Mouse (Mus musculus) gastrocnemius, postnatal 36 days (tissue): ENCODE data around the gene Vmn1r57. TPM values are rescaled to one million over a fixed set of nuclear protein-coding genes. Genes with fewer than 3 reads are reported as not detected.
"Not testable (repeated sequence)": the region's sequence is repeated elsewhere in the genome, so short reads cannot be mapped to it uniquely, and the experiment has no call there.

ENCODE experiments used
- DNase-seq, 2 experiments: peaks; one replicate each; pipeline ENCODE4 v3.0.0; 2022
- intact Hi-C: fragments of 180-260 bp; cut with DNase I; formaldehyde crosslinking; loops from one replicate; pipeline ENCODE4 v1.15.1; 2025
- long read RNA-seq, 2 experiments: library from polyadenylated mRNA; stranded (forward); transcript quantifications; one replicate each; pipeline ENCODE4 v2.0.0; 2021
- total RNA-seq, 2 experiments: library from RNA; stranded (reverse); gene quantifications; 2 replicates each; pipeline ENCODE4 v1.2.3; 2021

Gene Vmn1r57
- total RNA-seq = not detected
- long read RNA-seq, experiment 1 = 0 reads
- long read RNA-seq, experiment 2 = 0 reads

- DNase-seq, intact Hi-C loops: not testable (repeated sequence)
Observed at GRCm38 (mm10) chr7:5218193-5218592, at the start of gene Vmn1r57. TSS of gene Vmn1r57 (plus strand) at chr7:5218493.

GRCm38 (mm10) chr7:5196647-5197046 lies 21.6 kb upstream of the Vmn1r57 start, which contains the start of gene Vmn1r56:
TSS of gene Vmn1r56 (minus strand) at chr7:5196747.
- DNase-seq, intact Hi-C loops: not testable (repeated sequence)

DNA sequence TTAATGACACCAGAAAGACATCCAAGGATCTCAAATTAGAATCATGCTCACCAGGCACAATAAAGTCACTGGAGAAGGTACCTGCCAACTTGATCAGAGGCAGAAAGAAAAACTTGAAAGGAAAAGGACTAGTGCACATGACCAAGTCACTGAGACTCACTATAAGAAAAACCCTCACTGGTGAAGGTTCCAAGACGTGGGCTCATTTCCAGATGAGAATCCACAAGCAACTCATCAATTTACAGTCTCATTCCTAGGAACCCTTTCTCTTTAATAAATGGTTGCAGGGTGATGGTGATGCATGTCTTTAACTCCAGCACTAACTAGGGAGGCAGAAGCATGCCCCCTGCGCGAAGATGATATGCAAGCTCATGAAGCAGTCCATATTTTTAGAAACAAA lies 44.8 kb downstream of the Vmn1r57 start:
- no peak for DNase-seq
- intact Hi-C loops = no loop called here

Other genes starting within 250 kb of the Vmn1r57 start
- 1 to 10 TPM; 1.6 to 1.7 TPM for gene Sbk3, start 247.3 kb upstream of the Vmn1r57 start, total RNA-seq
- 1 to 10 TPM; 7.8 to 9.5 TPM for gene Zfp579, start 222.3 kb upstream of the Vmn1r57 start, total RNA-seq
- 1 to 10 TPM; 6.9 TPM for gene Zfp524, start 204.1 kb upstream of the Vmn1r57 start, total RNA-seq
- gene Fiz1, start 203.8 kb upstream of the Vmn1r57 start, total RNA-seq = 10 to 100 TPM; 20.7 to 22.7 TPM
- gene Gm44973, start 203.0 kb upstream of the Vmn1r57 start, total RNA-seq = not detected
- gene Zfp865, start 198.1 kb upstream of the Vmn1r57 start, total RNA-seq = 10 to 100 TPM; 11.0 to 13.0 TPM
- gene Ccdc106, start 197.9 kb upstream of the Vmn1r57 start, total RNA-seq = under 1 TPM in 1 of 2 experiments, not detected in 1; 0.20 TPM
- under 1 TPM in 1 of 2 experiments, not detected in 1; 0.42 TPM for gene 4632433K11Rik, start 184.4 kb upstream of the Vmn1r57 start, total RNA-seq
- 1 to 10 TPM; 2.2 to 3.9 TPM for gene Zfp784, start 180.0 kb upstream of the Vmn1r57 start, total RNA-seq
- 1 to 10 TPM; 2.9 to 3.3 TPM for gene Zfp580, start 167.0 kb upstream of the Vmn1r57 start, total RNA-seq
- 10 to 100 TPM; 38.0 to 48.3 TPM for gene U2af2, start 156.3 kb upstream of the Vmn1r57 start, total RNA-seq
- 100 to 1,000 TPM; 149 to 152 TPM for gene Epn1, start 138.3 kb upstream of the Vmn1r57 start, total RNA-seq
- gene Rfpl4, start 101.5 kb upstream of the Vmn1r57 start, total RNA-seq = not detected
- gene Rasl2-9, start 92.5 kb upstream of the Vmn1r57 start, total RNA-seq = 1 to 10 TPM; 2.0 to 2.2 TPM
- not detected for gene Vmn1r55, start 68.8 kb upstream of the Vmn1r57 start, total RNA-seq
- not detected for gene Vmn1r56, start 21.7 kb upstream of the Vmn1r57 start, total RNA-seq
- not detected for gene Gm5065, start 132.0 kb downstream of the Vmn1r57 start, total RNA-seq
- not detected for gene Nlrp2, start 132.5 kb downstream of the Vmn1r57 start, total RNA-seq
- not detected for gene Vmn1r58, start 194.9 kb downstream of the Vmn1r57 start, total RNA-seq
- gene Vmn1r59, start 238.3 kb downstream of the Vmn1r57 start, total RNA-seq = not detected